Mouse (Mus musculus) lung, postnatal 0 days (tissue): ENCODE data around the gene Asap3.

Experiments
- CTCF ChIP-seq: IDR thresholded peaks from 2 replicates; pipeline ENCODE4 v1.5.1; 2016; ENCODE audit warnings: antibody characterized with exemption, mild to moderate bottlenecking
- EP300 ChIP-seq: IDR thresholded peaks from 2 replicates; pipeline ENCODE4 v1.6.1; 2016; ENCODE audit warnings: antibody characterized with exemption, mild to moderate bottlenecking, control low read depth

DNA sequence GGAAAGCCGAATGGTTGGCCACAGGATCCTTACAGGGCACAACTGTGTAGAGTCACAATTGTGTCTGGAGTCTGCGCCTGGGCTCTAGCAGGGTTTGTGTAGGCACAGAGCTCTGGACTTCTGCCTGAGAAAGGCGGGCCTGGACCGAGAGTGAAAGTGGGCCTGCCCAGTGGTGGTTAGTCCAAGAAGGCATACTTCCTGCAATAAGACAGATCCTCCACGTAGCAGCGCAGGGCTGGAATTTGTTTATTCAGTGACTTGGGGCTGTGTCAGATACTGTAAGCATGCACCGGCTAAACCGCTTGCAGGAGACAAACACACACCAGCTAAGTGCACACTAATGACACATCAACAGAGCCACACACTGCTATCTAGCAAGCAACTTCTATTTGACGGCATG is 43.6 kb downstream of the Asap3 start:
- 0 out of 2 replicates have a peak, but pooled peaks have one; percentile 10 for TF ChIP-seq CTCF
- TF ChIP-seq EP300, result no peak
